Mouse (Mus musculus): Measurements from ENCODE around the gene 4930579F01Rik.

GRCm38 (mm10) chr3:138236546-138237163 is 43.0 kb upstream of the 4930579F01Rik start:
- TF ChIP-seq CTCF (IDR thresholded peaks at IDR 0.05; ENCODE audit: low read depth): no peak
- TF ChIP-seq EP300 (IDR thresholded peaks at IDR 0.05; ENCODE audit: low read depth): no peak
